Mouse (Mus musculus) liver, postnatal 0 days (tissue): ENCODE data around the gene Blcap. TPM values are rescaled to one million over a fixed set of nuclear protein-coding genes. Genes with fewer than 3 reads are reported as not detected.

Experiments
- ATAC-seq: fragments of 200-750 bp; cut with Nextera tagmentation; 2 replicates; pipeline ENCODE4 v1.8.0; 2017; ENCODE audit warnings: mild to moderate bottlenecking, moderate library complexity
- DNase-seq: peaks from one replicate; pipeline ENCODE4 v3.0.0-alpha.2; 2016
- H3K27ac ChIP-seq: fragments of 300-500 bp; sonication (generic); 2 replicates; pipeline ENCODE4 v1.5.1; 2014; ENCODE audit warnings: antibody characterized with exemption, moderate library complexity, mild to moderate bottlenecking, low read depth
- H3K27me3 ChIP-seq: fragments of 300-500 bp; sonication (generic); 2 replicates; pipeline ENCODE4 v1.6.1; 2014; ENCODE audit warnings: low read length, control low read depth, mixed read lengths; ENCODE audit not compliant: insufficient read depth
- H3K36me3 ChIP-seq: fragments of 300-500 bp; sonication (generic); replicated peaks from 2 replicates; pipeline ENCODE4 v1.6.1; 2014; ENCODE audit warnings: mild to moderate bottlenecking, control low read depth, low read length, moderate library complexity, mixed read lengths; ENCODE audit not compliant: insufficient read depth
- H3K4me1 ChIP-seq: fragments of 300-500 bp; sonication (generic); 2 replicates; pipeline ENCODE4 v1.6.1; 2014; ENCODE audit warnings: antibody characterized with exemption, mild to moderate bottlenecking, control low read depth; ENCODE audit not compliant: insufficient read depth
- H3K4me2 ChIP-seq: fragments of 300-500 bp; sonication (generic); 2 replicates; pipeline ENCODE4 v1.6.1; 2014; ENCODE audit warnings: low read depth, mild to moderate bottlenecking, low read length, moderate library complexity, mixed read lengths
- H3K4me3 ChIP-seq: fragments of 300-500 bp; sonication (generic); 2 replicates; pipeline ENCODE4 v1.5.1; 2014; ENCODE audit warnings: low read depth, low read length
- H3K9ac ChIP-seq: fragments of 300-500 bp; sonication (generic); replicated peaks from 2 replicates; pipeline ENCODE4 v1.6.1; 2014; ENCODE audit warnings: mild to moderate bottlenecking, moderate library complexity
- H3K9me3 ChIP-seq: fragments of 300-500 bp; sonication (generic); 2 replicates; pipeline ENCODE4 v1.6.1; 2016; ENCODE audit warnings: mild to moderate bottlenecking, control low read depth, low read length, mixed read lengths
- CTCF ChIP-seq: sonication (generic); IDR thresholded peaks from 2 replicates; pipeline ENCODE4 v1.5.1; 2016; ENCODE audit warnings: antibody characterized with exemption, low read depth
- EP300 ChIP-seq: IDR thresholded peaks from 2 replicates; pipeline ENCODE4 v1.6.1; 2016; ENCODE audit warnings: antibody characterized with exemption, low read depth, mild to moderate bottlenecking
- WGBS: fragments of 180-500 bp; shearing (Covaris S2); extraction: QIAGEN DNeasy Blood & Tissue Kit; methylation state at CpG from one replicate; pipeline ENCODE4 v1.1.7; 2014; ENCODE audit not compliant: insufficient replicate concordance; 5-methylcytosine and 5-hydroxymethylcytosine counted together
- polyA plus RNA-seq: library from polyadenylated mRNA; unstranded; fragments of >200 nt; fragmentation: Nextera tagmentation; extraction: Ambion mirVana; gene quantifications from 2 replicates; pipeline ENCODE4 v1.2.1, GENCODE M21; 2015

Blcap gene
- polyA plus RNA-seq, 1 experiment from 2014 or later = 13.3 TPM

DNA sequence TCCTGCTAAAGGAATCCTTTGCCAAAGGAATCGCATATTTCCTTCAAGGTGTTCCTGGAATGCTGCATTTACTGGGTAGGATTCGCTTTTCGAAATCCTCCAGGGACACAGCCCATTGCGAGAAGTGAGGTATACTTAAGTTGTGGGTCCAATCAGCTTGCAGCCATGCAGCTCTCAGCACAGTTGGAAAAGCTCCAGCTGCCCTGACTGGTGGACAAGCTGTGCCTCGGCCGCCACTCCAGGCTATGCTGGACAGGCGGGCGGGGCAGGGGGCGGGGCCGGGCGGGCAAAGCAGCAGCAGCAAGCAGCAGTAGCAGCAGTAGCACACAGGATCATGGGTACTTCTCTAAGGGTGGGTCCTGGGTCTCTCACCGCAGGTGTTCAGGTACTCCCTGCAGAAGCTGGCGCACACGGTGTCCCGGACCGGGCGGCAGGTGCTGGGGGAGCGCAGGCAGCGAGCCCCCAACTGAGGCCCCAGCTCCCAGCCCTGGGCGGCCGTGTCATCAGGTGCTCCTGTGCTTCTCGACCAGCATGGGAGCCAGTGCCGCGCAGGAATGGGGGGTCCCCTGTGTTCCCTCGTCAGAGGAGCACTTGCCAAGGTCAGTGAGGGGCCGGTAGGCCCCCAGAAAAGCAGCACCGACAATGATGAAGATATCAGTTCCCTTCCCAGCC is 9.8 kb downstream of the Blcap start:
- DNase-seq (peak; percentile 77), ATAC-seq (peak; percentile 77)
- TF ChIP-seq CTCF = no peak
- no peak for TF ChIP-seq EP300
- Histone ChIP-seq H3K9me3 (peaks cover 3% of the 10 kb centered on the region), H3K36me3 (no peaks in the 10 kb centered on the region), H3K4me1 (0 out of 2 replicates have a peak, but pooled peaks cover 2% of the 10 kb centered on the region), H3K9ac (no peak overlapping the region), H3K4me3 (no peak overlapping the region; the same call in 1 of the 2 replicates), H3K27ac (no peak overlapping the region), H3K27me3 (peaks cover 9% of the 10 kb centered on the region), H3K4me2 (peak overlapping the region; percentile 46)
- 52% methylated on average over 24 of the region's 27 CpGs for WGBS

DNA sequence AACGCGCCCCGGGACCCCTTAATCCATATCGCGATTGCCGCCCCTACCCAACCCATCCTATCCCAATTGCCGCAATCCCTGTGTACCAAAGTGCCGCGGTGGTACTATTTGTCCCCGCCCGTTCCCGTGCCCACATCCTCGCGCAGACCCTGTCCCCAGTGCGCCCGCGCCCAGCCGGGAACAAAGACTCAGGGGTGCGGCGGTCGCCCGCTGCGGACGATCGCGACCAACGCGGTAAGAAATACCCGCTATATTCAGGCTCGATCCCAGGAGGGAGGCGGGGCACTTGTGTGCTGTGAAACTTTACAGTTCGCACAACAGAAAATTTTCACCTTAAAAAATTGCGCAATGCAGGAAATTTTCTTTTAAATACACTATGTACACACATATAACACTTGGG is 10.8 kb downstream of the Blcap start:
- H3K9me3 ChIP-seq = peaks cover 3% of the 10 kb centered on the region
- no peak overlapping the region for H3K27ac ChIP-seq
- H3K27me3 ChIP-seq = peaks cover 9% of the 10 kb centered on the region
- ATAC-seq = no peak
- TF ChIP-seq CTCF (no peak), EP300 (no peak)
- H3K4me3 ChIP-seq = peak overlapping the region; percentile 32
- no peak for DNase-seq
- H3K4me2 ChIP-seq = peak overlapping the region; percentile 46
- H3K36me3 ChIP-seq = no peaks in the 10 kb centered on the region
- 0 out of 2 replicates have a peak, but pooled peaks cover 2% of the 10 kb centered on the region for H3K4me1 ChIP-seq
- WGBS = 41% methylated on average over 33 of the region's 33 CpGs
- H3K9ac ChIP-seq = no peak overlapping the region

DNA sequence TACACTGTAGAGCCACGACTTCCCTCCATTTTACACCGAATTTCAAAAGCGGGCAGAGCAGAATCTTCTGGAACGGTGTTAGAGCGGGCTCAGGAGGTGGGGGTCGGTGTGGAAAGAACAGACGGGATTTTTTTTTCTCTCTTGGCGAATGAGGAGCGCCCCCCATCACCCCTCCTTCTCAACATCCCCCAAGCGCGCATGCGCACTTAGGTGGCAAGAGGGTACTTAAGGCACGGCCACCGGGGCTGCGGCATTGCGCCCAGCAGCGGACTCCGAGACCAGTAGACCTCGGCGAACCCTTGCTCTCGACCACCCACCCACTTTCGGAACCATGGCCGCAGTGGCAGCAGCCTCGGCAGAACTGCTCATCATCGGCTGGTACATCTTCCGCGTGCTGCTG is 11.2 kb downstream of the Blcap start, which contains the start of gene Nnat:
Nnat (plus strand) TSS at position 221 of the 400 bp plus-strand sequence.
- H3K4me2 ChIP-seq = peak within 1 kb of the TSS; percentile 46
- no peaks in the 10 kb centered on the region for H3K36me3 ChIP-seq
- 40% methylated on average over 27 of the region's 27 CpGs for WGBS
- no peak for DNase-seq
- ATAC-seq = no peak
- no peak within 1 kb of the TSS for H3K27ac ChIP-seq
- H3K27me3 ChIP-seq = peaks cover 9% of the 10 kb centered on the region
- no peak within 1 kb of the TSS for H3K9ac ChIP-seq
- 0 out of 2 replicates have a peak, but pooled peaks cover 2% of the 10 kb centered on the region for H3K4me1 ChIP-seq
- peaks cover 3% of the 10 kb centered on the region for H3K9me3 ChIP-seq
- H3K4me3 ChIP-seq = peak within 1 kb of the TSS; percentile 32
- no peak for TF ChIP-seq EP300
- TF ChIP-seq CTCF = no peak

DNA sequence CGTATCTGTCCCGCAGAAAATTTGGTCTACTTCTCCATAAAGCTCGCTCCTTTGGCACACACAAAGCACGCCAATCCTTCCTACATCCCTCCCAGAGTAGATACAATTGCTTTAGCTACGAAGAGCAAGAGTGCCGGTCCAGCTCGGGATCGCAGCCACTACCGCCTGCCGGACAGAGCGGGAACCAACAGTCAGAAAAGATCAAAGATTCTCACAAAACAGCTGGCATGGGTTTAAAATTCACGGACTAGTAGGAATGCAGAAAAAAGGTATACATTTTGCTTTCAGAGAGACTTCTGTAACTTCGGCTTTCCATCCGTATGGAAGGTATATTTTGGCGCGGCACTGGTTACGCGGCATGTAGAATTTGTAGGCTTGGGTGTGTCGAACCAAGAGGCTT is 11.6 kb downstream of the Blcap start:
- Histone ChIP-seq H3K27me3 (peaks cover 9% of the 10 kb centered on the region), H3K27ac (no peak overlapping the region), H3K4me2 (peak overlapping the region; percentile 46; the same call in 1 of the 2 replicates), H3K4me3 (no peak overlapping the region), H3K9me3 (peaks cover 3% of the 10 kb centered on the region), H3K36me3 (no peaks in the 10 kb centered on the region), H3K4me1 (0 out of 2 replicates have a peak, but pooled peaks cover 4% of the 10 kb centered on the region), H3K9ac (no peak overlapping the region)
- WGBS = 59% methylated on average over 19 of the region's 19 CpGs
- DNase-seq (no peak), ATAC-seq (no peak)
- TF ChIP-seq EP300 (no peak), CTCF (no peak)

DNA sequence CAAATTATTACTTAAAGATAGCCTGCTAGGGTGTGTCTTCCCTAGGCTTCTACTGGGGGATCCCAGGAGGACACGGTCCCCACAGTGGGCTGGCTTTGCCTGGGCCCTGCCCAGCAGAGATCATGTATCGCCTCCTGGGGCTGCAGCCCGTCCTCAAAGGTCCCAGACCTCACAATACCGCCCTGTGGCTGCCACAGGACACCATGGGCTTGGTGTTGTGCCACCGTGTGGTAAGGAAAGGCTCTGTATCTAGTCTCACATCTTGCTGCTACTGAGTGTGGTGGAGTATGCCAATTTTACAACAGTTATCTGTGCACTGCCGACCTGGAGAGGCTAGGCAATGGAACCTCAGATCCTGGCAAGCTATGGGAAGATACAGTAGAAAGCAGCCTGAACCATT is 12.6 kb downstream of the Blcap start:
- 60% methylated on average over 6 of the region's 6 CpGs for WGBS
- no peak overlapping the region for H3K4me3 ChIP-seq
- no peak overlapping the region for H3K9ac ChIP-seq
- H3K36me3 ChIP-seq = no peaks in the 10 kb centered on the region
- no peak overlapping the region for H3K4me2 ChIP-seq
- TF ChIP-seq EP300 = no peak
- peak; percentile 29; the same call in 1 of the 2 replicates for TF ChIP-seq CTCF
- H3K27ac ChIP-seq = no peak overlapping the region
- peaks cover 9% of the 10 kb centered on the region for H3K27me3 ChIP-seq
- 0 out of 2 replicates have a peak, but pooled peaks cover 4% of the 10 kb centered on the region for H3K4me1 ChIP-seq
- ATAC-seq (no peak), DNase-seq (no peak)
- peaks cover 3% of the 10 kb centered on the region for H3K9me3 ChIP-seq

DNA sequence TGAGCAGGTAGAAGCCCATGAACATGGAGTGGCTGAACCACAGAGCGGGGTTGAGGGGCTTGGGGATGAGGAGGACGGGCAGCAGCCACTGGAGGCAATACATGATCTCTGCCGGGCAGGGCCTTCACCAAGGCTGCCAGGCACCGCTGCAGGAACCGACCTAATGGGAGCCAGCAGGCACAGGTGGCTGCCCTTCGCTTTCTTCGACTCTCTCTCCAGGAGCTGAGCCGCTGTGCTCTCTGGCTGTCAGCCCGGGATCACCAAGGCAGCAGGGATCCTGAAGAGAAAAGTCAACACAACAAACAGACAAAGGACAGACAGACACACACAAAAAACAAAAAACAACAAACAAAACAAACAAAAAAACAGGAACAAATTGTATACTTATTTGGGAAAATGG is 13.0 kb downstream of the Blcap start:
- Histone ChIP-seq H3K36me3 (no peaks in the 10 kb centered on the region), H3K9ac (no peak overlapping the region), H3K4me1 (0 out of 2 replicates have a peak, but pooled peaks cover 4% of the 10 kb centered on the region), H3K27ac (no peak overlapping the region), H3K4me2 (no peak overlapping the region), H3K27me3 (peaks cover 9% of the 10 kb centered on the region), H3K4me3 (no peak overlapping the region), H3K9me3 (peaks cover 3% of the 10 kb centered on the region)
- ATAC-seq (no peak), DNase-seq (no peak)
- WGBS = 71% methylated on average over 9 of the region's 9 CpGs
- TF ChIP-seq CTCF = no peak
- no peak for TF ChIP-seq EP300
